Mouse (Mus musculus): ENCODE results near the gene Olfr31.

Olfr31 gene

DNA sequence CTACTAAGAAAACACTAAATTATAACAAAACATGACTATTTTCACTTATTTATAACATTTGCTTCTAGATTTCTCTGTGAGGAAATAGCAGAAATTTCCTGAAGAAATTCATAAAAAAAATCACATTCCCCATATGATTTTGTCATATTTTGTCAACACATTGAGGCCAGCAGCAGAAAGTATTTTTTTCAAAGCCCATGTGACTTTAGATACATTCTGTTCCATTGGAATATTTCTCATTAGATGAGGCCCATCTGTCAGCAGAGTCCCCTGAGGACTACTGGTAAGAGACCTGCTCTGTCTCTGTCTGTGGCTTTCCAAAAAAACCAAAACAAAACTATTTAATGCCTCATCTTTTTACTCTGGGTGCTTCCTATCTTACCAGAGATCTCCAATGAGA lies at the start of gene Olfr31:
TSS of gene Olfr31 (plus strand) at position 301 of the 400 bp plus-strand sequence.
- no peak for DNase-seq (ENCODE audit: low spot score in 2 of 2)

DNA sequence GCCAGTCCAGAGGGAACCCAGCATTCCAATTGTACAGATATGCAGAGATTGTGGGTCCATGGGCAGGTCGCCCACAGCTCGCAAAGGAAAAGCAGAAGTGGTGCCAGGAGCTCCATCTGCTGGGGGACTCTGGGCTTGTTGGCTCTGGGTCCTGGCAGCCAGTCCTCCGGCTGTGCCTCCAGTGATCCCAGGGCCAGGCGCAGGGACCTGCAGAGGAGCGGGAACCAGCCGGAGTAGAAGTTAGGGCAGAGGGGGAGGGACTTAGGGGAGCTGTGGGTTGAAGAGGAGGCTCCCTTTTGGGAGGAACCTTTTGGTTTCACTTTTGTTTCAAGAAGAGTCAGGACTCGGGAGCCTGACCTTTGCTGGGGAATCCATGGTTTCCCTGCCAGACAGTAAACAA lies 28.2 kb upstream of the Olfr31 start:
- peak in 1 of 2 experiments; percentile 1 for DNase-seq (ENCODE audit: low spot score in 2 of 2)

DNA sequence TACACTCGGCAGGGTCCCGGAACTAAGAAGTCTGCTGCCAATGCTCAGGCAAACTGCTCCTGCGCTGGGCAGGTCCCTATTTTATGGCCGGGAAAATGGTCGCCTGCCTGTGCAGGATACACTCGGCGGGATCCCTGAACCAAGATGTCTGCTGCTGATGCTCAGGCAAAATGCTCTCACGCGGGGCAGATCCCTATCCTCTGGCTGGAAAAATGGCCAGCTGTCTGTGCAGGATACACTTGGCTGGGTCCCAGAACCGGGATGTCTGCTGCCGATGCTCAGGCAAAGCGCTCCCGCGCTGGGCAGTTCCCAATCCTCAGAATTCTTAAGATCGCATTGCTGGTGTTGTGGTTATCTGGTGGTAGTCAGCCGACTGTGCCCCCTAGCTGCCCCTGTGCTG lies 13.7 kb upstream of the Olfr31 start:
- no peak for DNase-seq (ENCODE audit: low spot score in 2 of 2)

DNA sequence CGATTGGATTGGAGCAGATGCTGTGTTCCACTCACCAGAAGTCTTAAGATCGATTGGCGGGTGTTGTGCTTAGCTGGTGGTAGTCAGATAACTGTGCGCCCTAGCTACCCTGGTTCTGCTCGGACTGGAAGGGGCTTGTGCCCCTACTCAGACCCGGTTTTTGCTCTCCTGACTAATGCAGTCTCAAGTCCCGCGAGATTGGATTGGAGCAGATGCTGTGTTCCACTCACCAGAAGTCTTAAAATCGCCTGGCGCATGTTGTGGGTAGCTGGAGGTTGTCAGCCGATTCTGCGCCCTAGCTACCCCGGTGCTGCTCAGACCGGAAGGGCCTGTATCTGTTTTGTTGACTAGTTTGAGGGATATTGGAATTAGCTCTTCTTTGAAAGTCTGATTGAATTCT lies 13.2 kb upstream of the Olfr31 start:
- DNase-seq (ENCODE audit: low spot score in 2 of 2), result no peak

DNA sequence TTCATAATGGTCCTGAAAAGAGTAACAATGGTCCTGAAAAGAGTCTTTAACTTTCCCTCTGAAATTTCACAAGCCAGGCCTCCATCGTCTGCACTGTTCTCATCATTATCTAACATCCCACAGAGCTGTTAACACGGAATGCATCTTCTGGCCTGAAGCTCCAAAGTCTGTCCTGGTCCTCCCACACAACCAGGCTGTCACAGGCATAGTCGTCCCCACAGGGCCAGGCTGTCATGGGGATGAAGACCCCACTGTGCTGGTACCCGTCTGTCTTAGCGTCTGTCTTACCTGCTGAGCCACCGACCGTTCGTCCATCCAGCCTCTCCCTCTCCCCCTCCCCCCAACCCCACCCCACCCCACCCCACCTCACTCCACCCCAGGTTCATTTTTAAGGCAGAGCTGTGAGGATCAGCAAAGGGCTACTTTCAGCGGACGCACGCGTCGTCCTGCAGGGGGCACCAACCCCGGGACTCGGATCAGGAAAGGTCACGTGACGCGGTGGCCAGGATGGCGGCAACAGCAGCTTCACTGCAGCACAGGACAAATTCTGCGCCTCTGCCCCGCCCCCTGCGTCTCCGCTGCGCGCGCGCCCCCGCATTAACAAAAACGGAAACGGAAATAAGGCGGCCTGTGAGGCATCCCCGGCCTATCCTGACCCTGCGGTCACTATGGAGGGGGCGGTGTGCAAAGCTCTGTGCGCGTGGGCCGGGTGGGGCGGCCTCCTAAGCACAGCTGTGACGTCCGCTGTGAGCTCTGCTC lies 22.7 kb downstream of the Olfr31 start:
- peak; percentile 86 to 89 for DNase-seq (ENCODE audit: low spot score in 2 of 2)

DNA sequence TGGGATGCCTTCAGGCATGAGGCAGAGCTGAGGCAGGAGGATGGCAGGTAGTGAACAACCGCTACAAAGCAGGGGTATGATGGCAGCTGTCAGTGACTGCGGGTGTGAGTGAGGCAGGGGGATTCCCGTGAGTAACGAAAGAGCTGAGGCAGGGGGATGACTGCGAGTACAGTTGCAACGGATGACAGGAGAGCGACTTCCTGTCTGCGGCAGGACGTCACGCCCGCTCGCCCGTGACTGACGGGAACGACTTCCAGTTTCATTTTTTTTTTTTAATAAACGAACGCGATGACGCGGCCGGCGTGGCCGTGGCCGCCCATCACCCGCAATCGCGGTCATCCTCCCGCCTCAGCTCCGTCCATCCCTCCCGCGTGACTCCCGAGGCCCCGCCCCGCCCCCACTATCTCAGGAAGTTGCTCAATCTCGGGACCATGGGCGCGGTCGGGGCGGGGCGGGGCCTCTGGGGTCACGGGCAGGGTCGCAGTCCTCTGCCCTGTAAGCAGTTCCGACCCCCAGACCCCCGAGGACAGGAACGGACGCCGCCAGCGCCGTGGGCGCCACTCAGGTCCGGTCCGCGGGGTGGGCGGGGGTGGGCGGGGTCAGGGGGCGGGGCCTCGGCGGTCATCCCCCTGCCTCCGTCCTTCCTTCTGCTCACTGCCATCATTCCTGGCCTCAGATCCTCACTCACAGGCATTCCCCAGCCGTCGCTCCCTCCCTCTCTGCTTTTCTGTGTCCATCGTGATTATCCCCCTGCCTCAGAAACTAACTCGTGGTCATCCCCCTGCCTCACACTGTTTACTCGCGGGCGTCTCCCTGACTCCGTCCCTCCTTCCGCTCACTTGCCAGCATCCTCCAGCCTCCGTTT lies 23.6 kb downstream of the Olfr31 start, which contains the start of gene Il3ra:
TSS of gene Il3ra (plus strand) at position 328 of the 865 bp plus-strand sequence.
- peak; percentile 47 to 61 for DNase-seq (ENCODE audit: low spot score in 2 of 2)

DNA sequence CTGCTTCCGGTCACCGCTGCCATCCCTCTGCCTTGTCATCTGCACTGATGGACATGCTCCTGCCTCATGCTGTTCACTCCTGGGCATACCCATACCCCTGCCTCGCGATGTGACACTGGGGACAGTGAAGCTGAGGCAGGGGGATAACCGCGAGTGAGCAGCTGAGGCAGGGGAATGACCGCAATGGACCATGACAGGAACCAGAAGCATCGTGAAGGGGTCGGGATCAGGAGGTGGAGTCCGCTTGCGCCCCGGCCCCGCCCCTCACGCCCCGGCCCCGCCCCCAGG lies 24.1 kb downstream of the Olfr31 start:
- DNase-seq (ENCODE audit: low spot score in 2 of 2), result no peak

DNA sequence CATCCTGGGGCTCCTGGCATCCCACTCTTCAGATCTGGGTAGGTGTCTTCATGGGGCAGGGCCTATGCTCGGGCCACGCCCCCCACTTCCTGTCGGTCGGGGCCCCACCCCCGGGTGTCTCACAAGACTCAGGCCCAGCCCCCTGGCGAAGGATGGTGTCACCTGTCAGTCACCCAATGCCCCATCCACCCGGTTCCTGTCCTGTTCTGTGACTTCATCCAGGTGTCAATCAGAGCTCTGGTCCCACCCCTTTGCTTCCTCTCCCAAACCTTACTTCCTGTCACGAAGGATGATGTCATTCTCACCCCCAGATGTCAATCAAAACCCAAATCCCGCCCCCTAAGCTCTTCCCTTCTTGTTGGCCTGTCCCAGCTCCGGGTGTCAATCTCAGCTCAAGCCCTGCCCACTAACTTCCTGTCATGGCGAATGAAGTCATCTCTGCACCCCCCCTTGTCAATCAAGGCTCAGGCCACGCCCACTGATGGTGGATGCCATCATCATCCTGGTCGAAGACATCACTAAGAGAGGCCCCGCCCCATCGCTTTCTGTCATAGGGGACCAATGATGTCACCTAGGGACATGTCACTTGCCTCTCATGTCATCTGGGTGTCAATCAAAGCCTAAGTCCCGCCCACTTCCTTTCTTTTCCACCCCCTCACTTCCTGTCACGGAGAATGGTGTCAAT lies 24.7 kb downstream of the Olfr31 start:
- DNase-seq (ENCODE audit: low spot score in 2 of 2), result no peak

DNA sequence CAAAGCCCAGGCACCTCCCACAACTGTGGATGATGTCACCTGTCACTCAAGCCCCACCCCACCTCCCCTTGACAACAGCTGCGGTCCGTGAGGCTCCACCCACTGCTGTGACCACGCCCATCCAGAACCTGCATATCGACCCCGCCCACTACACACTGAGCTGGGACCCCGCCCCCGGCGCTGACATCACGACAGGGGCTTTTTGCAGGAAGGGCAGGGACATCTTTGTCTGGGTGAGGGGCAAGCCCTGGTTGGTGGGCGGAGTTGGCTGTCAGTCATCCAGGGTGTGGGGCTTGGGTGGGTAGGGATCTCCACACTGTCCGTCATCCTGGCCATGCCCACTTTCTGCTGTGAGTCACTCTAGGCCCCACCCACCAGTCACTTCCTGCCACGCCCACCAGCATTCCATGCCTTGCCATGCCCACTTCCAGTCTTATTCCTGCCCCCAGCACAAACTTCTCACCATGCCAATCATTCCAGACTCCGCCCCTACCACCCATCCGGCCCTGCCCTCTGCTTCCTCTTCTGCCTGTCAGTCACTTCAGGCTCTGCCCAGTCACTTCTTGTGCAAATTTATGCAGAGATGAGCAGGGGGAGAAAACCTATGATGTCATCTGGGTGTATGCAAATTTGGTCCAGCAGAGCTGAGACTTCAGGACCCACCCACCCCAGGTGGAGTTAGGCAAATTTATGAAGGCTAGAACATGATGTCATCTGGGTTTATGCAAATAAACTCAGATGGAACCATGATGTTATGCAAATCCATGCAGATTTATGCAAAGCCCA lies 25.4 kb downstream of the Olfr31 start:
- no peak for DNase-seq (ENCODE audit: low spot score in 2 of 2)

DNA sequence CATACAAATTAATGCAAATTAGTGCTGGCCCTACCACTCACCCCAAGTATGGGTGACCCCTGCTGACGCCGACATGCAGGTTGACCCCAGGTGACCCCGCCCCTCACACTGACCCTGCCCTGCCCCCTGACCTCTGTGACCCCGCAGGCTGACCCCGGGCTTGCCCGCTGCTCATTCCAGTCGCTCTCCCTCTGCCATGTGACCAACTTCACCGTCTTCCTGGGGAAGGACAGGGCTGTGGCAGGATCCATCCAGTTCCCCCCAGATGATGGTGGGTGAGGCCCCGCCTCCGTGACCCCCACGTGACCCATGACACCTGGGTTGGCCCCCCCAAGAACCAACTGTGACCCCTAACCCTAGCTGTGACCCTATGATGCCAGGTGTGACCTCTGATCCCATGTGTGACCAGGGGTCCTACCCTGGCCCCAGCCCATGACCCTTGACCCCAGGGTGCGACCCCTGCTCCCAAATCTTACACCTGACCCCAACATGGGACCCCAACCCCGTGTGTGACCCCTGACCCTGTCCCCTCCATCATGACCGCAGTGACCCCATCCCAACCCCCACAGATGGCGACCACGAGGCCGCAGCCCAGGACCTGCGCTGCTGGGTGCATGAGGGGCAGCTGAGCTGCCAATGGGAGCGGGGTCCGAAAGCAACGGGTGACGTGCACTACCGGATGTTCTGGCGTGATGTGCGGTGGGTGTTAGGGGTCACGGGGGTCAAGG lies 26.2 kb downstream of the Olfr31 start:
- DNase-seq (ENCODE audit: low spot score in 2 of 2), result peak in 1 of 2 experiments; percentile 4

DNA sequence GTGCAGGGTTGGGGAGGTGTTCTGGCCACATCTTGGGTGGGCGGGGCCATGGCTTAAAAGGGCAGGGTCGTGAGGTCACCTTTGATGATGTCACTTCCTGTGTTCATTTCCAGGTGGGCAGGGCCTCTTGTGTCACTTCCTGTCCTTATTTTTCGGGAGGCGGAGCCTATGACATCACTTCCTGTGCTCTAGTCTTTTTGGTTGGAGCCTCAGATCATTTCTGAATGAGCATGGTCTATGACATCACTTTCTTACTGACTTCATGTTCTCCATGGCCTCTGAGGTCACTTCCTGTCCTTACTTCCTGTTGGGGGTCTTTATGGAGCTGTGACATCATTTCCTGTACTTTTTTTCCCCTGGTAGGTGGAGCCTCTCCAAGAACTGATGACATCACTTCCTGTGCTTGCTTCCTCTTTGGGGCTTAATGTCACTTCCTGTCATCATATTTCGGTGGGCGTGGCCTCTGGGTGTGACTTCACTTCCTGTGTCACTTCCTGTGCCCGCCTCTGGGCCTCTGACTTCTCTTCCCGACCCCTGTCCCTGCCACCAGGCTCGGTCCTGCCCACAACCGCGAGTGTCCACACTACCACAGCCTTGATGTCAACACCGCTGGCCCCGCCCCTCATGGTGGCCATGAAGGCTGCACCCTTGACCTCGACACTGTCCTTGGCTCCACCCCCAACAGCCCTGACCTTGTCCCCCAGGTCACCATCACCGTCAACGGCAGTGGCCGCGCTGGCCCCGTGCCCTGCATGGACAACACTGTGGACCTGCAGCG lies 27.0 kb downstream of the Olfr31 start:
- DNase-seq (ENCODE audit: low spot score in 2 of 2), result no peak

DNA sequence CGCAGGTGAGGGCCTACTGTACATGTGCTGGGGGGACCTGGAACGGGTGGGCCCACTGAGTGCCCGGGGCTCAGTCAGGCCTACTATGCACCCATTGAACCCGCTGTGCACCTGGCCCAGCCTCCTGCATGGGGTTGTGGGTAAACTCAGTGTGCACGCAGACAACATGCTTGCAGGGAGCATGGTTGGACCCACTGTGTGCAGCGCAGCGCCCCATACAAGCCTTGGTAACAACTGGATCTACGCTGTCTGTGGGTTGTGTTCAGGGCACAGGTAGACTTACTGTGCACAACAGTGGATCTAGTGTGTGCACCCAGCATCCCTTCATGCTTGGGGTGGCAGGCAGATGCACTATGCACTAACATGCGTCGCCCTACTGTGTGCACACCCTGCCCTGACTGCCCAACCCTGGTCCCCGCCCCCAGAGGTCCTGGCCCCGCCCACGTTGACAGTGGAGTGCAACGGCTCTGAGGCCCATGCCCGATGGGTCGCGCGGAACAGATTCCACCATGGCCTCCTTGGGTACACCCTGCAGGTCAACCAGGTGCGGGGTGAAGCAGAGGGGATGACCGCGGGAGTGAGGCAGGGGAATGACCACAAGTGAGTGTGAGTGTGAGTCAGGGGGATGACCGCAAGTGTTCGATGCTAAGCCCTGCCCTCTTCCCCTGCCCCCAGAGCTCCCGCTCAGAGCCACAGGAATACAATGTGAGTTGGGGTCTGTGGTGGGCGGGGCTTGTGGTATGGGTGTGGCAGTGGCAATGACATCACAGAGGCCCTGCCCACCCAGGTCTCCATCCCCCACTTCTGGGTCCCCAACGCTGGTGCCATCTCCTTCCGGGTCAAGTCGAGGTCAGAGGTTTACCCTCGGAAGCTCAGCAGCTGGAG lies 27.9 kb downstream of the Olfr31 start:
- no peak for DNase-seq (ENCODE audit: low spot score in 2 of 2)

DNA sequence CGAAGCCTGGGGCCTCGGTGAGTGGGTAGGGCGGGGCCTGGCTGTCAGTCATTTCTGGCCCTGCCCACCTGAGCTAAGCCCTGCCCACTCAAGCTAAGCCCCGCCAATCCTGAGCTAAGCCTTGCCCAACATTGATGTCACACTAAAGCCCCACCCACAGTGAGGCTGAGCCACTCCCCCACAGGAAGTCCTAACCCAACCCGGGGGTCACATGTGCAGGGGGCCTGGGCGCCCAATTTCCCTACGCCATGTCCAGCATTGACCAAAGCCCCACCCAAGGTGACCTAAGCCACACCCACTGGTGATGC lies 28.5 kb downstream of the Olfr31 start:
- no peak for DNase-seq (ENCODE audit: low spot score in 2 of 2)

DNA sequence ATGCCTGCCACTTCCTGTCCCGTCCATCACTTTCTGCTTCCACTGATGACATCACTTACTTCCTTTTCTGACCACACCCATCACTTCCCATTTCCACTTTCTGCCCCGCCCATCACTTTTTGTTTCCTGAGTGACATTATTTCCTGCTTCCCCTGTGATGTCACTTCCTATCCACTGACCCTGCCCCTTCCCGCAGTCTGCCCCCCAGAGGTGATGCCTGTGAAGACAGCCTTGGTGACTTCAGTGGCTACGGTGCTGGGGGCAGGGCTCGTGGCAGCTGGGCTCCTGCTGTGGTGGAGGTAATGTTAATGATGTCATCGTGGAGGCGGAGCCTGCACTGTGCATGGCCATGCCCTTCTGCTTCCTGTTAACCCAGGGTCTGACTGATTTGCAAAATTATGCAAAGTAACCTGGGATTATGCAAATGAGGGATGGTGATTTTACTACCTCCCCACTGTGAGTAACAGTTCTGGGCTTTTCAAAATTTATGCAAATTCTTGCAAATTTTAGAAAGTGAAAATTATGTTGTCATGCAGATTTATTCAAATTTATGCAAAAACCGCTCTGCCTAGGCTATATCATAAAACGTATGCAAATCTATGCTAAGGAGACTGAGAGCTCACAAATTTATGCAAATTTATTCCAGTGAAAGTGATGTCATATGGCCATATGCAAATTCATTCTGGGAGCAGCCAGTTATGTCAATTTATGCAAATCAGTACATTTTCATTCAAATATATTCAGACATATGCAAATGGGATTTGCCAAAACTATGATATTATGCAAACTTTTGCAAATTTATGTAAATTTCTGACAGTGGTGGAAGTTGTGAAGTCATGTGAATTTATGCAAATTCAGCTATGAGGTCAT lies 29.3 kb downstream of the Olfr31 start:
- no peak for DNase-seq (ENCODE audit: low spot score in 2 of 2)

DNA sequence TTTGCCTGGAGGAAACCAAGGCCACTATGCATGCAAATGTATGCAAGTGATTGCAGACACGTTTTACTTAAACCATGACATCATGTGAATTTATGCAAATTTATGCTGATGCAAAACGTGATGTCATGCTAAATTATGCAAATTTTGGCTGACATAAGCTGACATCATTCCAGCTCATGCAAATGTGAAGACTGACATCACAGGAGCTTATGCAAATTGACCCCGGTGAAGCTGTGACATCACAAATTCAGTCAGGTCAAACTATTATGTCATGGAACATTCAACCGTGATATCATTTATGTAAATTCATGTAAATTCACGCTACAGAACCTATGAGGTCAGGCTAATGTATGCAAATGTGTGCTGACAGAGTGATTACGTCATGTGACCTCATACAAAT lies 30.0 kb downstream of the Olfr31 start:
- no peak for DNase-seq (ENCODE audit: low spot score in 2 of 2)

DNA sequence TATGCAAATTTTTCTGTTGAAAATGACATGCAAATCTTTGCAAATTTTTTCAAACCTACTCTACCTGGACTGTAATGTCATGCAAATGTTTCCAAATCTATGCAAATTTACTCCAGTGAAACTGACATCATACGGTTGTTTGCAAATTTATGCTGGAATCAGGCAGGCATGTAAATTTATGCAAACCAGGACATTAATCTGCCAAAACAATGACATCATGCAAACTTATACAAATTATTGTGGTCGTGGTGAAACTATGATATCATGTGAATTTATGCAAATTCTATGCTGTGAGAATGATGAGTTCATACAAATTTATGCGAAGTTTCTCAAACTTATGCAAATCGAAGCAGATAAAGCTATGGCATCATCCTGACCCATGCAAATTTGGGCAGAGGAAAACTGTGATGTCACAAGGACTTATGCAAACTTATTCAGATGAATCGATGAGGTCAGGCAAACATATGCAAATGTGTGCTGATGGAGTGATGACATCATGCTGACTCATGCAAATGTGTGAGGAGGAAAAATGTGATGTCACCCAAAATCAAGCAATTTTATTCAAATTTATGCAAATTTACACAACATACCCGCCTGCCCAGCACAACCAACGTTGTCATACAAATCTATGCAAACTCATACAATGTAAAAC lies 30.6 kb downstream of the Olfr31 start:
- DNase-seq (ENCODE audit: low spot score in 2 of 2), result no peak

DNA sequence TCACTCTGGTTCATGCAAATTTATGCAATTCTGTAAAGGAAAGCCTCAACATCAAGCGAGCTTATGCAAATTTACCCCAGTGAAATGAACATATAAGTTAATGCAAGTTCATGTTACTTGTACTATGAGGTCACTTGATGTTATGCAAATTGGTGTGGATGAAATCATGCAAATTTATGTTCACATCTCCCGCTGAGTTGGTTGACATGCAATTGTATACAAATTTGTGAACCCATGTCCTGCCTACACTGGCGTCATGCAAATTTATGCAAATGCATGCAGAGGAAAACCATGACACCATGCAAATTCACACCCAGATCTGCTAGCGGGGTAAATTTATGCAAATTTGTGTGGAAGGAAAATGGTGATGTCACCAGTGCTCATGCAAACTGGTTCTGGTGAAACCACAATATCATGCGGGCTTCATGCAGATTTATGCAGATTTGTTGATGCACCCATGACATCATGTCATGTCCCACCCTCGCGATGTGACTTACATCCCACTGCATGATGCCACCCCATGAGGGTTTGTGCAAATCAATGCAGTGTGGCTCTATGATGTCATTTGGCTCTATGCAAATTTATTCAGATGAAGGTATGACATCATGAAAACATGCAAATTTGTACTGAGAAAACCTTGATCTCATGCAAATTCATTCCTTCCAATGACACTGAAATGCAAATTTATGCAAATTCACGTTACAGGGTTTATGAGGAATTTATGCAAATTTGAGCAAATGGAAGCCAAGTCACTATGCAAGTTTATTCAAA lies 31.3 kb downstream of the Olfr31 start:
- no peak for DNase-seq (ENCODE audit: low spot score in 2 of 2)

Data from urinary bladder, adult 18-20 months (tissue).